Mouse (Mus musculus): ENCODE results near the gene Glb1. TPM values are rescaled to one million over a fixed set of nuclear protein-coding genes. Genes with fewer than 3 reads are reported as not detected.
A peak's percentile ranks its signal among the peaks of the same experiment; 100 is the strongest.

The Glb1 gene
- total and polyA plus RNA-seq, 2 experiments from 2014 or later, result 32.1 to 38.0 TPM

DNA sequence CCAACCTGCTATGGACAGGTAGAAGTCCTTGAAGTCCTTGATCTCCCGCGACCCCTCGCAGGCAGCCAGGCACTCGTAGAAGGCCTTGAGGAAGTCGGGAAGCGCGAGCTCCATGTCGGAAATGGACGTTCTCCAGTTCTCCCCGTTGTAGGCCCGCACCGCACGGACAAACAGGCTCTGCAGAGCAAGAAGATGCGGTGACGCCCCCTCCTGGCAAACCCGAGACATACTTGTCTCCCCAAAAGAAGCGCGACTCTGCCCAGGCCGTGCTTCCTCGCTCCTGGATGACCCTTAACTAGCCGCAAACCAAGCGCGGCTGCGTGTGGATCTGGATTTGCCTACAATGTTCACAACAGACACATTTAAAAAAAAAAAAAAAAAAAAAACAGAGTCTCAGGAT is 16.2 kb upstream of the Glb1 start:
- WGBS, result 92% methylated on average over 24 of the region's 24 CpGs
- no peak overlapping the region for H3K27ac ChIP-seq (ENCODE audit: low read depth, low read length)
- H3K4me2 ChIP-seq (ENCODE audit: low read depth, low read length, poor library complexity, severe bottlenecking), result no peak overlapping the region
- no peak for ATAC-seq (ENCODE audit: low FRiP score)
- TF ChIP-seq CTCF (IDR thresholded peaks at IDR 0.05), result no peak
- H3K4me1 ChIP-seq (ENCODE audit: insufficient read depth, low read length), result no peaks in the 10 kb centered on the region
- H3K9me3 ChIP-seq (ENCODE audit: low read length), result no peaks in the 10 kb centered on the region
- H3K27me3 ChIP-seq (ENCODE audit: insufficient read depth, low read length), result no peaks in the 10 kb centered on the region
- H3K9ac ChIP-seq (replicated peaks; ENCODE audit: low read length, poor library complexity, severe bottlenecking), result no peak overlapping the region
- no peak overlapping the region for H3K4me3 ChIP-seq (ENCODE audit: low read depth, low read length)
- no peak for DNase-seq (ENCODE audit: low spot score)
- peaks cover 2% of the 10 kb centered on the region; the same call in 1 of the 2 replicates for H3K36me3 ChIP-seq (ENCODE audit: insufficient read depth, low read length)

- H3K4me2 ChIP-seq (ENCODE audit: low read depth, low read length, poor library complexity, severe bottlenecking), result no peak overlapping the region
- H3K4me1 ChIP-seq (ENCODE audit: insufficient read depth, low read length), result no peaks in the 10 kb centered on the region
- H3K9ac ChIP-seq (replicated peaks; ENCODE audit: low read length, poor library complexity, severe bottlenecking), result no peak overlapping the region
- WGBS, result 94% methylated on average over 10 of the region's 10 CpGs
- no peak for TF ChIP-seq CTCF (IDR thresholded peaks at IDR 0.05)
- DNase-seq (ENCODE audit: low spot score) (no peak), ATAC-seq (ENCODE audit: low FRiP score) (no peak)
- no peaks in the 10 kb centered on the region for H3K27me3 ChIP-seq (ENCODE audit: insufficient read depth, low read length)
- no peaks in the 10 kb centered on the region for H3K36me3 ChIP-seq (ENCODE audit: insufficient read depth, low read length)
- H3K27ac ChIP-seq (ENCODE audit: low read depth, low read length), result no peak overlapping the region
- no peaks in the 10 kb centered on the region for H3K9me3 ChIP-seq (ENCODE audit: low read length)
- H3K4me3 ChIP-seq (ENCODE audit: low read depth, low read length), result no peak overlapping the region
Observed at GRCm38 (mm10) chr9:114385160-114385559, 15.7 kb upstream of the Glb1 start.

DNA sequence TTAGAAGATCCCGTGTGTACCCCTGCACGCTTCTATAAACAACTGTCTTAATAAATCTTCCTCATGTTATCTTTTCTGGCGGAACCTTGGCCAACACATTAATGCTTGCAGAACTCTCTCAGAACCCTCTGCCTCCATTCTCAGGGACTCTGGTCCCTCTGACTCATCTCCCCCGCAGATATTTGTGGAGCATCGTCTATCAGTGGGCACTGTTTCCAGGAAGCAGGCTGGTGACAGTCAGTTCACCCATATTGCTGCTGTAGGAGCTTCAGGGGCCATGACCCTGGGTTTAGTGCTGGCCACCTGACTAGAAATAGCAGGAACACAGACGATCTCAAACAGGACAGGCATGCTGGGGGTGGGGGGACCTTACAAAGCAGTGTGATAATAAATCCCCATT is 13.8 kb upstream of the Glb1 start:
- H3K4me2 ChIP-seq (ENCODE audit: low read depth, low read length, poor library complexity, severe bottlenecking), result no peak overlapping the region
- H3K4me3 ChIP-seq (ENCODE audit: low read depth, low read length), result no peak overlapping the region
- H3K9me3 ChIP-seq (ENCODE audit: low read length), result no peaks in the 10 kb centered on the region
- H3K4me1 ChIP-seq (ENCODE audit: insufficient read depth, low read length), result no peaks in the 10 kb centered on the region
- DNase-seq (ENCODE audit: low spot score), result no peak
- ATAC-seq (ENCODE audit: low FRiP score), result no peak
- H3K27ac ChIP-seq (ENCODE audit: low read depth, low read length), result no peak overlapping the region
- no peaks in the 10 kb centered on the region for H3K27me3 ChIP-seq (ENCODE audit: insufficient read depth, low read length)
- TF ChIP-seq CTCF (IDR thresholded peaks at IDR 0.05), result no peak
- WGBS, result 82% methylated on average over 6 of the region's 6 CpGs
- H3K9ac ChIP-seq (replicated peaks; ENCODE audit: low read length, poor library complexity, severe bottlenecking), result no peak overlapping the region
- no peaks in the 10 kb centered on the region for H3K36me3 ChIP-seq (ENCODE audit: insufficient read depth, low read length)

DNA sequence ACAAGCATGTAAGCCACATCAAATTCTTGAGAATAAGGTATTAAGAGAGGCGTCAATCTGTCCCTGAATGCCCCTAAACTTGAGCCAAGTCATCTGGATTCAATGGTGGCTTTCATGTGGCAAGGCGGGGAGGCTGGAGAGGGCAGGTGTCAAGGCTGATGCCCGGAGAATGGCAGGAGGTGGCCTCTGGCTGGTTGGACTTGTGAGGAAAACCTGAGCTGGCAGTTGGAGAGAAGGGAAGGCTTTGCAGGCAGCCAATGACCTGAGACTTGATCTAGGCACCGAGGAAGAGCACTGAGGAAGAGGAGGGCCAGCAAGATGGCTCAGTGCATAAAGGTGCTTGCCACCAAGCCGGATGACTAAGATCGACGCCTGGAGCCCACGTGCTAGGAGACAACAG is 12.6 kb upstream of the Glb1 start:
- H3K4me2 ChIP-seq (ENCODE audit: low read depth, low read length, poor library complexity, severe bottlenecking), result no peak overlapping the region
- H3K4me1 ChIP-seq (ENCODE audit: insufficient read depth, low read length), result no peaks in the 10 kb centered on the region
- no peak overlapping the region for H3K27ac ChIP-seq (ENCODE audit: low read depth, low read length)
- ATAC-seq (ENCODE audit: low FRiP score) (no peak), DNase-seq (ENCODE audit: low spot score) (no peak)
- no peaks in the 10 kb centered on the region for H3K36me3 ChIP-seq (ENCODE audit: insufficient read depth, low read length)
- no peaks in the 10 kb centered on the region for H3K9me3 ChIP-seq (ENCODE audit: low read length)
- H3K27me3 ChIP-seq (ENCODE audit: insufficient read depth, low read length), result no peaks in the 10 kb centered on the region
- no peak overlapping the region for H3K9ac ChIP-seq (replicated peaks; ENCODE audit: low read length, poor library complexity, severe bottlenecking)
- 87% methylated on average over 8 of the region's 8 CpGs for WGBS
- no peak for TF ChIP-seq CTCF (IDR thresholded peaks at IDR 0.05)
- no peak overlapping the region for H3K4me3 ChIP-seq (ENCODE audit: low read depth, low read length)

GRCm38 (mm10) chr9:114388701-114389370 is 12.0 kb upstream of the Glb1 start:
- Histone ChIP-seq H3K4me3 (ENCODE audit: low read depth, low read length) (no peak overlapping the region), H3K9ac (replicated peaks; ENCODE audit: low read length, poor library complexity, severe bottlenecking) (no peak overlapping the region), H3K27me3 (ENCODE audit: insufficient read depth, low read length) (no peaks in the 10 kb centered on the region), H3K4me1 (ENCODE audit: insufficient read depth, low read length) (no peaks in the 10 kb centered on the region), H3K27ac (ENCODE audit: low read depth, low read length) (no peak overlapping the region), H3K4me2 (ENCODE audit: low read depth, low read length, poor library complexity, severe bottlenecking) (no peak overlapping the region), H3K36me3 (ENCODE audit: insufficient read depth, low read length) (no peaks in the 10 kb centered on the region), H3K9me3 (ENCODE audit: low read length) (no peaks in the 10 kb centered on the region)
- WGBS, result 83% methylated on average over 3 of the region's 3 CpGs
- DNase-seq (ENCODE audit: low spot score), result no peak
- no peak for ATAC-seq (ENCODE audit: low FRiP score)
- no peak for TF ChIP-seq CTCF (IDR thresholded peaks at IDR 0.05)

DNA sequence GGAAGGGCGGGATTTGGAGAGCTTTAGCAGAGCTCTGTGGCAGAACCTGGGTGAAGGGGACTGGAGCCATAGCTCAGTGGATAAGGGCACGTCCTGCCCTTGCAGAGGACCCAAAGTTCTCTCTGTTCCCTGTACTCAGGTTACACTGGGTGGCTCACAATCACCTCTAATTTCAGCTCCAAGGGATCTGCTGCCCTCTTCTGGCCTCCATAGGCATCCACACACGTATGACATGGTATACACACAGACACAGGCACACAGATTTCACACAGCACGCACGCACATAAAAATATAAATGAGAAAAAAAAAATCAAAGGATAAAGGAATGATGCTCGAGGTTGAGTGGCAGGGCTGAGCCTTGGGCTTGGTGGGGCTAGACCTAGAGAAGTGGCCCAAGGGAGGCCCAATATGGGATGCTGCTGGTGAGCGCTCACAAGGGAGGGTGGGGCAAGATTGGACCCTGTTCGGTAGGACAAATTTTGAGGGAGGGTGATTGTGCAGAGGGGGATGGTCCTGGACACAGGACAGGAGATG is 11.4 kb upstream of the Glb1 start:
- Histone ChIP-seq H3K4me2 (ENCODE audit: low read depth, low read length, poor library complexity, severe bottlenecking) (peak overlapping the region; percentile 84), H3K36me3 (ENCODE audit: insufficient read depth, low read length) (no peaks in the 10 kb centered on the region), H3K27ac (ENCODE audit: low read depth, low read length) (no peak overlapping the region), H3K4me1 (ENCODE audit: insufficient read depth, low read length) (no peaks in the 10 kb centered on the region), H3K27me3 (ENCODE audit: insufficient read depth, low read length) (no peaks in the 10 kb centered on the region), H3K9ac (replicated peaks; ENCODE audit: low read length, poor library complexity, severe bottlenecking) (peak overlapping the region; percentile 62; the same call in 1 of the 2 replicates), H3K4me3 (ENCODE audit: low read depth, low read length) (peak overlapping the region; percentile 53), H3K9me3 (ENCODE audit: low read length) (no peaks in the 10 kb centered on the region)
- ATAC-seq (ENCODE audit: low FRiP score) (peak; percentile 43; the same call in 1 of the 2 replicates), DNase-seq (ENCODE audit: low spot score) (peak; percentile 10)
- TF ChIP-seq CTCF (IDR thresholded peaks at IDR 0.05), result peak; percentile 67
- 78% methylated on average over 8 of the region's 8 CpGs for WGBS

Measured in midbrain, postnatal 0 days (tissue).